Mouse (Mus musculus) left cerebral cortex, postnatal 14 days (tissue): ENCODE measurements around the gene Urgcp. TPM values are rescaled to one million over a fixed set of nuclear protein-coding genes. Genes with fewer than 3 reads are reported as not detected.

ENCODE experiments used
- DNase-seq, 2 experiments: peaks; one replicate each; pipeline ENCODE4 v3.0.0; 2021 to 2022; ENCODE audit warnings: low spot score in 2 of 2, mixed read lengths in 1 of 2
- intact Hi-C: fragments of 180-260 bp; cut with DNase I; formaldehyde crosslinking; loops from one replicate; pipeline ENCODE4 v1.15.1; 2025
- total RNA-seq, 2 experiments: library from RNA; stranded (reverse); gene quantifications; 2 replicates each; pipeline ENCODE4 v1.2.3; 2021

The Urgcp gene
- total RNA-seq, 2 experiments from 2014 or later = 55.9 to 60.8 TPM

DNA sequence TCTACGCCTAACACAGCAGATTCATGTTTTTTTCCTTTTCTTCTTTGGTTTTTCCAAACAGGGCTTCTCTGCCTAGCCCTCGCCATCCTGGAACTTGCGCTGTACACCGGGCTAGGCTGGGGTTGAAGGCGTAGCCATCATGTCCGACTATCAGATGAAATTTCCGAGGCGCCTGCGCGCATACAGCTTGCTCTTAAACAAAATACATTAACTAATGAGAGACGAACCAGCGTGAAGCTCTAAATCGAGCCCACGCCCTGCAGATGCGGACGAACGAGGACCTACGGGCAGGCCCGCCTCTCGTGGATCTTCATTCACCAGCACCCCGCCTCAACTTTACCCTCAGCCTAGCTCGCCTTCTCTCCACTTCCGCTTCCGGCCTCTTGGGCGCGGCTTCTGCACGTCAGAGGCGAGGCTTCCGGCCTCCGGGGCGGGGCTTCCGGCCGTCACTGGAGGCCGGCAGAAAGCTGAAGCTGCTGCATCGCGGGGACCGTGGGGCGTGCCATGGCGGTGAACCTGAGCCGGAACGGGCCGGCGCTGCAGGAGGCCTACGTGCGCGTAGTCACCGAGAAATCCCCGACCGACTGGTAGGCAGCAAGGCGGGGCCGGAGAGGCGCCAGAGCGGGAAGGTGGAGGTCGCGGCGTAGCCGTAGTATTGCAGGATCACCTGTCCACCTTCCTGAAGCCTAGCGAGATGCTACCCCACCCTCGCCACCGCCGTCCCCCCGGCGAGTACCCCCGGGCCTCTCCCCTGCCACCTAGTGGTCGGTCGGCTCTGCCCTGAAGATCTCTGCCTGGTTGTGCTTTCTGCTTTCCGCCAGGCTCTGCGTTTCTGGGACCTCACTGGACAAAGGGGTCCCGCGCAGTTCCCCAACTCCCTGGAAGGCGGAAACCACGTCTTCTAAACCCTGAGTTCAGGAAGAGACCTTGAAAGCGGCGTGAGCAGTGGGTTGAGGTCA is 26.2 kb upstream of the Urgcp start, which contains the start of gene Dbnl:
TSS of gene Dbnl (plus strand) at position 433 of the 959 bp plus-strand sequence.
- peak; percentile 94 to 95 for DNase-seq
- intact Hi-C loops = loop anchor here (5.0 kb wide), 1 partner anchor 89 kb away; the partner anchor contains the start of gene Pold2

DNA sequence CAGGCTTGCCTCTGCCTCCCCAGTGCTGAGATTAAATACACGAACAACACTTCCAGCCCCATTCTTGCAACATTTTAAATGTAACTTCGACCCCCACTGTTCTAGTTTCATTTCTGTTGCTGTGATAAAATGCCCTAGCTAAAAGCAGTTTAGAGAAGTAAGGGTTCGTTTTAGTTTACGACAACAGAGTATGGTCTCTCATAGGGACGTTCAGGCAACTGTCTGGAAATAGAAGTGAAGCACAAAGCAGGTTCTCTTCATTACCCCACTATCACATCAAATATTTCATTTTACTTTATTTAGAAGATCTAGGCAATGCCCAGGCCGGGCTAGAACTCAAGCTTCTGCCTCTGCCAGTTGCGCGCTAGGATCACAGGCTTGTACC is 25.5 kb upstream of the Urgcp start:
- no peak for DNase-seq
- intact Hi-C loops = loop anchor here (5.0 kb wide), 1 partner anchor 90 kb away; the partner anchor contains the start of gene Pold2

DNA sequence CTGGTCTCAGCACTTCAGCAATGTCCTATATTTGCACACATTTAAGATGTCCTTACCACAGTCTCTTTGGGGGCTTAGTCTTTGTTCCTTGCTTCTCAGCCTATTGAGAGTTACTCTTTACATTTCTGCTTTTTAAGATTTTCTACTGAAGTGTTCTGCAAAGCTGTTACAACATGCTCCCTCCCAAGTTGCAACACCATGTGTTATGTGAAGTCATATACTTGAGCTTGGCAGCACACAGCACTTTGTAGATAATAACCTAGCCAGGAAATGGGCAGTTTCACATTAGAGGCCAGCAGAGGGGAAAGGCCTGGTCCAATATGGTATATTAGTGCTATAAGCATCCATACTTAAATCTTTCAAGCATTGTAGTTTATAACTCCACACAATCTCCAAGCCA is 23.6 kb upstream of the Urgcp start:
- DNase-seq = no peak
- intact Hi-C loops = loop anchor here (5.0 kb wide), 1 partner anchor 92 kb away; the partner anchor contains the start of gene Pold2

DNA sequence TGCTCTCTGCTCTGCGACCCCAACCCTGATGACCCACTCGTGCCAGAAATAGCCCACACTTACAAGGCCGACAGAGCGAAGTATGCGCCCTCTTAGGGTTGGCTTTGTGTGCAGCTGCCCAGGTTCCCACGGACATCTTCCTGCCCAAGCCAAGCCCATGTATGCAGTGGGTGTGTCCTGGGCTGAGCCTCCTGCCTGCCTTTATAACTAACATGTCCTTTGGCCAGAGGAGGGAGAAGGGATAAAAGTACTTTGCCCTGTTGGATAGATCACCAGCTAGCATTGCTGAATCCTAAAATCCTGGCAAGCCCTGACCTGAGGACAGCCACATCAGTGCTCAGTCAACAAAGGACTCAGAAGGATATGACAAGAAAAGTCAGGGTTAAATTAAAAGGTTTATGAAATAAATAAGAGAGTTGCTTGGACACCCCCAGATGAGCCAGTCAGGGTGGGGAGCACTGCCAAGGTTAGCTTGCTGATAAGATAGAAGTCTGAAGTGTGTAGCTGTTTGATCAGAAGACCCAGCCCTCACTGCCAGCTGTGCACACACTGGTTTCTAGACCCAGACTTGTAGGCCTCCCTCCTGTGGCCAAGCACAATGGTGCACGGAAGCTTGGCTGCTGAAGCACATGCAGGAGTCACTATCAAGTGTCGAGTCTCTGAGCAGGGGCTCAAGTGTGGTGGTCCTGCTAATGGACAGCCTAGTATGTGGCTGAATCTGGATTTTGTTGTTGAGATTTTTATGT is 20.2 kb upstream of the Urgcp start:
- no peak for DNase-seq
- intact Hi-C loops = no loop called here

DNA sequence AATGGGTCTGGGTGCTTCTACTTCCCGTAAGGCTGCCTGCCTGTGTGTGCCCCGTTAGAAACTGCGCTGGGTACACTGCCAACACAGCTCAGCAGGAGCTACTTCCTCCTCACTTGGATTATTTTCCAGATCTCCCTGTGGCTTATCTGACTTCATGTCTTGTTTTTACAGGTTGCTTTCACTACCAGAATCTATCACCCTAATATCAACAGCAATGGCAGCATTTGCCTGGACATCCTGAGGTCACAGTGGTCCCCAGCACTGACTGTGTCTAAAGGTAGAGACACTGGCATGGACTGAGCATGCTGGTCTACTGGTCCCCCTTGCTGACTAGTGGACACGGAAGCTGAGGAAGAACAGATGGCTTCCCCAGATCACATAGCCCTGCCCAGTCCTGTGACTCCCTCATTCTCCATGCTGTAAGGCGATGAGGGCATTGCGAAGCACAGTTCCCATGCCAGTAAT is 17.9 kb upstream of the Urgcp start:
- intact Hi-C loops = no loop called here
- DNase-seq = no peak

DNA sequence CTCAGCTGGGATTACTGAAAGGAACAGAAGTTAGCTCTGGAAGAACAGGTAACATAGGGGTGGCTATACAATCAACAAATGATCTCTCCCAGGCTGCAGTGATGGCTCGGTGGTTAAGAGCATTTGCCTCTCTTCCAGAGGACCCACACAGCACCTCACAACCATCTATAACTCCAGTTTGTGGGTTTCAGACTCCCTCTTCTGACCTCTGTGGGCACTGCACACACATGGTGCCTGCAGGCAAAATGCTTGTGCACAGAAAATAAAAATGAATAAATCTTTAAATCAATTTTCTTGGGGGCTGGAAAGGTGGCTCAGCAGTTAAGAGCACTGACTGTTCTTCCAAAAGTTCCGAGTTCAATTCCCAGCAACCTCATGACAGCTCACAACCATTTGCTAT is 16.3 kb upstream of the Urgcp start:
- DNase-seq = no peak
- intact Hi-C loops = no loop called here

DNA sequence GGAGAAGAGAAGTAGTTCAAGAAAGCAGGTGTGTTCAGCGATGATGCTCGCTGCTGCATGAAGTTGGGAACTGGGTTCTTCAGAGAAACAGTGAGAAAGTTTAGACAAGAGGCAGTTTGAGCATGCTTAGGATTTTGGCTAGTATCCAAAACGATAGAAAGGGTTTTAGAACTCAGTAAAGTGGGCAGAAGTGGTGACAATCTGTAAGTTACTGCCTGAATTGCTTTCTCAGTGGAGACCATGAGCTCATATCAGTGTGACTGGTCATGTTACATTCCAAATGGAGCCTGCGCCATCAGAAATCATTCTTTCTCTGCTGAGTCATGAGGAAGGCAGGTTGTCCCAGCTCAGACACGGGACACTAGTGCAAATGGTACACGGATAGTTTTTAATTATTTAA is 3.8 kb upstream of the Urgcp start:
- intact Hi-C loops = no loop called here
- DNase-seq = no peak

DNA sequence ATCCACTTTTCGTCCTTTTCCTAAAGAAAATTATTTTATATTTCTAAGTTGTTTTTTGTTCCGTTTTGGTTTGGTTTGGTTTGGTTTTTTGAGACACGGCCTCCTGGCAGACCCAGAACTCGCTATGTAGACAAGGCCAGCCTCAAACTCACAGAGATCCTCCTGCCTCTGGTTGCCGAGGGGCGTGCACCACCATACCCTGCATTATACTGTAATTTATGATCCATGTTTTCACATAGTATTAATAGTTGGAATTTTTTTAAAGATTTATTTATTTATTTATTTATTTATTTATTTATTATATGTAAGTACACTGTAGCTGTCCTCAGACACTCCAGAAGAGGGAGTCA is 432 bp upstream of the Urgcp start:
- intact Hi-C loops = no loop called here
- no peak for DNase-seq

- DNase-seq = no peak
- intact Hi-C loops = no loop called here
These were observed 8.4 kb downstream of the Urgcp start for GRCm38 (mm10) chr11:5753755-5754154.

DNA sequence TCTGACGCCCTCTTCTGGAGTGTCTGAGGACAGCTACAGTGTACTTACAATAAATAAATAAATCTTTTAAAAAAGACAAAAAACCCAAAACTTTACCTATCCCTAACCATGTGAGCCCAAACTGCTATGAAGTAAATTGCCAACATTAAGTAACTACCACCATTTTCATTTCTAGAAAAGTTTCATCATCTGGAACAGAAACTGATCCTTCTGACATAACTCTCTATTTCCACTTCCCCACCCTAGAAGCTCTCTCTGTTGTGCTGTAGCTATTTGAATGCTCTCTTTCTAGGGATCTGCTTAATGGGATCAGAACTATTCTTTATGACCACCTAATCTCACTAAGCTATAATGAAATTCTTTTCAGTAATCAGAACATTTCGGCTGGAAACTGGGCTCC is 17.2 kb downstream of the Urgcp start:
- intact Hi-C loops = no loop called here
- DNase-seq = no peak

DNA sequence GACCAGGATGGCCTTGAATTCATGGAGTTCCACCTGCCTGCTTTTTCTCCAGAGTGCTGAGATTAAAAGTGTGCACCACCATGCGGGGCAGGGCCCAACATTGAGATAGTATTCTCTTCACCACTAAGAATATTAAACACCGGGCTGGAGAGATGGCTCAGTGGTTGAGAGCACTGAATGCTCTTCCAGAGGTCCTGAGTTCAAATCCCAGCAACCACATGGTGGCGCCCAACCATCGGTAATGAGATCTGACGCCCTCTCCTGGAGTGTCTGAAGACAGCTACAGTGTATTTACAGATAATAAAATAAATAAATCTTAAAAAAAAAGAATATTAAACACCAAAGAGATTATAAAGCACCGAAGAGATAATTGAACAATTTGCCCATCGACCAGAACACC is 20.1 kb downstream of the Urgcp start:
- intact Hi-C loops = no loop called here
- no peak for DNase-seq

DNA sequence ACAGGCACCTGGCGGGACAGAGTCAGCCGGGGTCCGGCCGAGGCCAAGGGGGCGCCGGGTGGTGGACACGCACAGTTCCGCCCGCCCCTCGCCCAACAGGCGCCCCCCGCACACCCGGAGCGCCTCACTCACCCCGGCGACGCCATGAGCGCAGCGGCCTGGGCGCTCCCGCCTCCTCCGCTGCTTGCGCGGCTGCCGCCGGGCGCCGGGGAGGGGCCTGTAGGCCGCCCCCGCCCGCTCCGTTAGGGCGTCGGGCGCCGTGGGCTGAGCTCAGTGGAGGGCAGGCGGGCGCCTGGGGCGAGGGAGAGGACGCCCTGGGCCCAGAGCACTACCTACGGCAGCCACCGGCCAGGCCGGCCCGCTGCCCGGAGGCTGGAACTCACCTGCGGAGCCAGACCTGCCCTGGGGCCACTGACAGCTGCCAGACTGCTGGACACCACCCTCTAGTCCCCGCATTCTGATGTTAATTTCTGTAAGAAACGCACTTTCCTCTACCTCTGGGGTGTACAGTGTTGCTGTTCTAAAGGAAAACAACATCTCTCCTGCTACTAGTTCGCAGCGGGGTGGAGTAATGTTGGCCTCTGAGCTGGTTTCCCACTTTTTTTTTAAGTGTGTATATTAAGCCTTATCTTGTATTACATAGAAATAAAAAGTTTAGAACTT is 21.1 kb downstream of the Urgcp start:
- intact Hi-C loops = no loop called here
- peak; percentile 54 to 72 for DNase-seq

- intact Hi-C loops = no loop called here
- DNase-seq = no peak
These were observed 21.6 kb downstream of the Urgcp start for GRCm38 (mm10) chr11:5740599-5740964.

- intact Hi-C loops = no loop called here
- no peak for DNase-seq
These were observed 22.3 kb downstream of the Urgcp start for GRCm38 (mm10) chr11:5739846-5740245.

DNA sequence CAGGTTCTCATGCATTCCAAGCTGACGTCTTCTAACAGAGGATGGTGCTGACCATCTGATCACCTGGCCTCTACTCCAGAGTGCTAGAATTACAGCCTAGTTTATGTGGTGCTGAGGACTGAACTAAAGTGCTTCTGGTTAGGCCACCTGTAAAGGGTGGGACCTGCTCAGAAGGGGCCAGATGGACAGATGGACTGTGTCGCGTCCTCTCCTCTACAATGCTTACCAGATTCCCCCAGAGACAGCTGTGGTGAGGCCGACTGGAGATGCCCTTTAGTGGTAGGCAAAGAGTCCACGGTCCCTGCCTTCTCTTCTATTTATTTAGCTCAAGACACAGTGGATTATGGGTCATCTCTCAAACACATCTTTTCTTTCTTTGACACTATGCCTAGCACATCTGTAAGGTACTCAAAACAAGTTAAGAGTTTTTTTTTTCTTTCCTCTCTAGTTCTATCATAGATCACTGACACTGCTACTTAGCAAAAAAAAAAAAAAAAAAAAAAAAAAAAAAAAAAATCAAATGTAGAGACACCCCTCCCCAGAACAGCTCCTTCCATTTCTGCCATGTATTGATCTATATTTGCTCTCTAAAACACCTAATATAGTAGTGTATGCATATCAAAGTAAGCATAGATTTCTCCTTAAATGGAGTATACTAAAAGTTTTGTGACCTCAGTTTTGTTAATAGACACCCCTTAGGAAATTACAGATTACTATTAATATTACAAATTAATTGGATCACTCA is 23.1 kb downstream of the Urgcp start:
- DNase-seq = no peak
- intact Hi-C loops = no loop called here

DNA sequence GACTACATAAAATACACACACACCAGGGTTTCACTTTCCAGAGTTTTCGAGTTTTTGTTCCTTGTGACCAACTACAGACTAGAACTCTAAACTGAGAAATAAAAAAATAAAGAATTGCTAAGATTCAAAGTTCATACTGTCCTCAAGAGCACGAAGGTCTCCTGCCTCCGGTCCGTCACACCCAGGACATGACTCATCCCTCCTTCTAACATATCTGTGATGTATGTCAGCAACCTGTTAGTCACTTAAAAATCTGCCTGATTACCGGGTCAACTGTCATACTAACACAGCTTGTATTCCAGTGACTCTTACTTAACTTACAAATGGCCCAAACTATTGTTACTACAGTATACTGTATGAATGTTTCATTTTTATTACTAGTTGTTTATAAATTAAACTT is 25.0 kb downstream of the Urgcp start:
- intact Hi-C loops = no loop called here
- no peak for DNase-seq

- no peak for DNase-seq
- intact Hi-C loops = no loop called here
These were observed 27.9 kb downstream of the Urgcp start for GRCm38 (mm10) chr11:5734323-5734722.

DNA sequence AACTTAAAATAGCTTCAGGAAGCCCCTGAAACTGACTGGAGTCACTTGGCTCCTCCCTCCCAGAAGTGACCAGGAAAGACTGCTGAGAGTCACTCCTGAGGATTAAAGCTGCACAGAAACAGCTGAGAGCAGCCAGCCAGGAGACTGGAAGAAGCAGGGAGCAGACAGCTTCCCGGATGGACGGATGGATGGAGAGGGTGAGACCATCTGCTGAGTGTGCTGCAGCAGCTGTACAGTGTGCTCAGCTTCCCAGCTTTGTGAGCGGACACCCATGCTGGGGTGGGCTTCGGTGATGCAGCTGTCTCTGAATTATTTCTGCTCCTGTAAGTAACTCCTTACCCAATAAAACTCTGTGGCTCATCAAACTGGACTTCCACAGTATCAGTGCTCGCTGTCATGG is 29.8 kb downstream of the Urgcp start:
- intact Hi-C loops = no loop called here
- DNase-seq = no peak

DNA sequence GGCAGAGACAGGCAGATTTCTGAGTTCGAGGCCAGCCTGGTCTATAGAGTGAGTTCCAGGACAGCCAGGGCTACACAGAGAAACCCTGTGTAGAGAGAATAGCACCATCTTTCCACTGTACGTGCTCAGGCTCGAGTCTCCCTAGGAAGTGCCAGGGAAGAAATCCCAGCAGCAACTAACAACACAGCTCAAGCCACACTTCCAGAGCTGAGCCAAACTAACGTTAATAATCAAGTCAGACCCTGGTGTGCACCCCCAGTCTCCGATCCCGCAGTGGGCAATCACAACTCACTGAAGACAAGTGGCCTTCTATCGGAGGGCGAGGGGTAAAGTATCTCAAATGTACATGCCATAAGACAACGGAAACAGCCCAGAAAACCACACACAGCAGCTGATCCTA is 32.6 kb downstream of the Urgcp start:
- intact Hi-C loops = no loop called here
- no peak for DNase-seq
